Mouse (Mus musculus) MN1 (cell line): ENCODE data around the gene Gm5615.

Experiments
- DNase-seq: peaks from one replicate; pipeline ENCODE4 v3.0.0-alpha.2; 2016; ENCODE audit warnings: low spot score

Gene Gm5615

DNA sequence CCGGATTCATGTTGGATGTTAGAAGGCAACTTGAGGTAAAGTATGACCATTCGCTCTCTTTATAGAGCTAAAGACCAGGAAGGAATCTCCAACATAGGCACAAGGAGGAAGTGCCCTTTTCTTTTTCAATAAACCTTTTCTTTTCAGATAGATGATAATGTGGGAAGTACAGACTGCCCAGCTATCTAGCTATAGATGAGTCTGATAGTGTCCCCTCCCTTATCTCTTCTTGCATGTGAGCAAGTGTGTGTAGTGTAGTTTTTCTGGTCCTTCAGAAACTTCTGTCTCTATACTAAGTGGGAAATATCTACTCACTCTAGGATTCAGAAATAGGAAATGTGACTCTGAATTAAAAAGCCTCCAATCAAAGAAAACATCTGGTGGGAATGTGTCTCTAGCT lies at the start of gene Gm5615:
Gm5615 (minus strand) TSS at position 101 of the 400 bp plus-strand sequence.
- no peak for DNase-seq

GRCm38 (mm10) chr9:36582535-36582934 lies 40.8 kb upstream of the Gm5615 start, which contains the start of gene Gm17689:
TSS of gene Gm17689 (minus strand) at chr9:36582635.
- DNase-seq, result no peak

GRCm38 (mm10) chr9:36504211-36504610 lies 37.6 kb downstream of the Gm5615 start:
- no peak for DNase-seq

DNA sequence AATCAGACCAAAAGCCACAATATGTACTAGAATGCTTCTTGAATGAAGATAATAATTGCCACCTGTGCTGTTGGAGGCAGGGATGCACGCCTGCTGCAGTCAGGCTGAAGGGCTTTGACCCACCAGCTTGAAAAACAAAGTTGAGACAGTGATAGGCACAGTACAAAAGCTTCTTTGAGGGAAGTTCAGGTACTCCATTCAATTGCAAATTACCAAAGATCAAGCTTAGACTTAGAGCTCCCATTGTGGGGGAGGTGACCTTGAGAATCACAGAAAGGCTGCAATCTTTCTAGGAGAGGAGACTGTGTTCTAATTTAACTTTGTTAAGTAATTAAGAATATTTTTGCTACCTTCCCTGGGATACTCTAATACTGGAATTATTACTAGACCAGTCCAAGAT lies 45.9 kb downstream of the Gm5615 start:
- DNase-seq, result no peak

DNA sequence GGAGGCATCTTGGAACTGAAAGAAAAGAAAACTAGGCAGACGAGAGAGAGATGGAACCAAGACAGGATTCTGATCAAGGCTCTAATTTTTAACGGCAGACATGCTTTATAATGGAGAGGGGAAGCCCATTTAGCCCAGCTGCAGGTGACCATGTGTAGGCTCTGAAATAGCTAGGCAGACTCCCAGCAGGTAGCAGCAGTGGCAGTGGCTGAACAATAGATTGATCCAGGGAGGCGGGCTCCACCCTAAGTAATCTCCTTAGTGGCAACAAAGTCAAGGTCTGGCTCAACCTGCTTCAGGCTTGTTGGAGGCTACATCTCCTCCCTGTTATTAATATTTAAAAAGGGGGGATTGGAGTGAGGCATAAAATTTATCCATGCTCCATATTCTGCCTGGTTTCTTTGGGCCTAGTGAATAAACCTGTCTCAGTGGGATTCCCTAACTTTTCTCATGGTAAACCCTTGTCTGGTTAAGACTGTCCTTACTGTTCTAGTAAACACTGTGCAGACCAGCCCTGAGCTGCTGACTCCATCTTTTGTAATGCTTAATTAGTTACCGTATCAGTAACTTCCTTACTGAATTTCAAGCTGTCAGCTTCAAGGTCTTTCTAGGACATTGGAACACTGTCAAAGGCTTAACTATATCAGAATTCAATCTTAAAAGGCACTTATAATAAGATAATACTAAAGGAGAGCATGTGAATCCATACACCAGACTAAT lies 47.1 kb downstream of the Gm5615 start:
- no peak for DNase-seq
